Mouse (Mus musculus) lung, postnatal 36 days (tissue): ENCODE measurements around the gene Skint7.
"Not testable (repeated sequence)": the region's sequence is repeated elsewhere in the genome, so short reads cannot be mapped to it uniquely, and the experiment has no call there.

ENCODE experiments used
- DNase-seq: peaks from one replicate; pipeline ENCODE4 v3.0.0; 2022; ENCODE audit warnings: mixed read lengths

Gene Skint7

DNA sequence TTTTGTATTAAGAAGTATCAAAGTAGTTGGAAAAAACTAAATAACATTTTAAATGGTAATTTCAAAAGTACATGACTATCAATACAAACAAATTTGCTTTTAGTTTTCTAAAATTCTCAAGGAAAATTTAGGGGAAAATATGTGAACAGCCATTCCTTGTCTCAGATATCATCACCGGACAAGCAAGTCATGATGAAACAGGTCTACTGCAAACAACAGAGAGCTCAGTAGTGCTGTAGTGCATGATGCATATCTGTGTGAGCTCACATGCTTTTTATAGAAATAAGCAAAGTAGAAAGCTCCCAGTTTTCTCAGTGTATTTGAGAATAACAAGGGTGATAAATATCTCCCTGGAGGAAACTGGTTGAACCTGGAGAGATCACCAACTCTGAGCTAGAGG lies at the start of gene Skint7:
Gene Skint7, plus strand, starts transcription at position 301 of the 400 bp plus-strand sequence.
- no peak for DNase-seq

- no peak for DNase-seq
Observed at GRCm38 (mm10) chr4:111961309-111961708, 11.4 kb upstream of the Skint7 start.

DNA sequence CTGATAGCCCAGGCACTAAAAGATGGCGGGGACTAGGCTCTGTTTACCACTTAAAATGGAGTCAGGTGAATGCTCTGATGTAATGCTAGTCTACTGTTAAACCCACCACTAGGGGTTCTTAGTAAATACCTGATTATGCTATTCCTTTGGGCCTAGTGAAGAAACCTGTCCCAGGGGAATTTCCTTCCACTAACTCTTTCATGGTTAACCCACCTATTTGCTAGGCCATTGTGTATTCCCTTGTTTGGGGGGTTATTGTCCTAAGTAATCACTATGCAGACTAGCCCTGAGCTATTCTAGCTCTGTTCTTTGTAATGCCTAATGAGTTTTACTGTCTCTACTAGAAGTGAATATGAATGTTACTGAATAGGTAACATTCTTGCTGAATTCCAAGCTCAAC lies 9.5 kb upstream of the Skint7 start:
- not testable (repeated sequence) for DNase-seq

DNA sequence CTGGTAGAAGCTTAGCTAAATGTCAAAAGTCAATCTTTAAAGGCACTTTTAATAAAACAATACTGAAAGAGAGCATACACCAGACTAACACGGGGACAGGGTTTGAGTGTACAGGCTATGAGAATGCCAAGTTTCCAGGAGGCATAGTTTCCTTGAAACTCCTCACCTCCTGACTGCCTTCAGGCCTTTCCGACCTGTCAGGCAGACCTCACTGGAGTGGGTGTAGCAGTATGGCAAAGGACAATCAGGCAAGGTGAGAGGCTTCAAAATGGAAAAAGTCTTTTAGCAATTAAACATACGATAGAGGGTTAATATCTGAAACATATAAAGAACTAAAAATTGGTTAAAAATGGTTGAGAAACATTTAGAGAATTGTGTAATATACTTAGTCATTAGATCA lies 9.1 kb upstream of the Skint7 start:
- DNase-seq, result no peak

DNA sequence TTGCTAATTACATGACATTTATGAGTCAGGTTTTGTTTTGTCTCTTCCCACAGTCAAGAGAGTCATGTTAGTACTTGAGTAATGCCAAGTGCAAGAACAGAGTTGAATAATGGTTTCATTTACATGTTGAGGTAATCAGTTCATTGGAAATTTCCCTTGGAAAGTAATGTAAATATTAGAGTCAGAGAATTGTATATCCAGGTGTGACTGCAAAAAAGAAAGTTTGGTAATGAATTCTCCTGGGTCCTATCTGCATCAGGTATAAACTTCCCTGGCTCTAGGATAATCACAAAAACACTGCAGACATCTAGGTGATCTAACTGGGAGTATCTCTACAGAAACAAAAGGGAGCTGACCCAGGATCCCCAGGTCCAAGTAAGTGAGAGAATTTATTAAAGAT lies 33.2 kb downstream of the Skint7 start, which contains the start of gene Skint1:
Gene Skint1, plus strand, starts transcription at position 301 of the 400 bp plus-strand sequence.
- no peak for DNase-seq
